Mouse (Mus musculus) ES-Bruce4 (cell line): ENCODE data around the gene Hook2.
A peak's percentile ranks its signal among the peaks of the same experiment; 100 is the strongest.

ENCODE experiments used
- CTCF ChIP-seq: IDR thresholded peaks from one replicate; pipeline ENCODE4 v1.8.1; 2011; ENCODE audit warnings: low read depth, low read length
- EP300 ChIP-seq: IDR thresholded peaks from 2 replicates; pipeline ENCODE4 v1.6.1; 2011; ENCODE audit warnings: low read depth, low read length; ENCODE audit not compliant: insufficient read depth
- POLR2A ChIP-seq: IDR thresholded peaks from one replicate; pipeline ENCODE4 v1.8.1; 2011; ENCODE audit warnings: low read length; ENCODE audit not compliant: insufficient read depth

GRCm38 (mm10) chr8:84975434-84975833, 15.0 kb upstream of the Hook2 start:
- TF ChIP-seq EP300 (0 out of 2 replicates have a peak, but pooled peaks have one; percentile 36), CTCF (peak; percentile 87), POLR2A (no peak)
